Mouse (Mus musculus) stomach, postnatal 0 days (tissue): ENCODE data around the gene Dnajb14.

Source experiments
- CTCF ChIP-seq: IDR thresholded peaks from 2 replicates; pipeline ENCODE4 v1.5.1; 2016; ENCODE audit warnings: antibody characterized with exemption, low read depth, mild to moderate bottlenecking, moderate library complexity
- EP300 ChIP-seq: optimal IDR thresholded peaks from 2 replicates; pipeline ENCODE3; 2016; ENCODE audit warnings: antibody characterized with exemption

DNA sequence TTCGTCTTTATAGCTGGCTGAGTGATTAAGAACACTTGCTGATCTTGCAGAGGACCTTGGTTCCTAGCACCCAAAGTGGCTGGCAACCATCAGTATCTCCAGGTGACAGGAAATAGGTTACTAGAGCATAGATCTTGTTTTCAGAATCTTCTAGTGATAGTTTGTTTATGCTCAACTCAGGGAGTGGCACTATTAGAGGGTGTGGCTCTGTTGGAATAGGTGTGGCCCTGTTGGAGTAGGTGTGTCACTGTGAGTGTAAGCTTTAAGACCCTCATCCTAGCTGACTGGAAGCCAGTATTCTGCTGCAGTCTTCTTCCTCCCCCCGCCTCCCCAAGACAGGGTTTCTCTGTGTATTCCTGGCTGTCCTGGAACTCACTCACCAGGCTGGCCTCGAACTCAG, 23.2 kb upstream of the Dnajb14 start:
- TF ChIP-seq CTCF, result no peak
- TF ChIP-seq EP300, result no peak
